Mouse (Mus musculus) embryonic facial prominence, embryonic 12.5 days (tissue): Measurements from ENCODE around the gene Cdk1. TPM values are rescaled to one million over a fixed set of nuclear protein-coding genes. Genes with fewer than 3 reads are reported as not detected.

Experiments
- ATAC-seq: fragments of 200-750 bp; cut with Nextera tagmentation; 2 replicates; pipeline ENCODE4 v1.8.0; 2017; ENCODE audit not compliant: insufficient number of reproducible peaks, insufficient read depth, low FRiP score, low TSS enrichment
- H3K27ac ChIP-seq: fragments of 300-500 bp; sonication (generic); 2 replicates; pipeline ENCODE4 v1.5.1; 2016; ENCODE audit warnings: mild to moderate bottlenecking
- H3K27me3 ChIP-seq: fragments of 300-500 bp; sonication (generic); 2 replicates; pipeline ENCODE4 v1.6.1; 2016; ENCODE audit warnings: mild to moderate bottlenecking, moderate library complexity
- H3K36me3 ChIP-seq: fragments of 300-500 bp; sonication (generic); 2 replicates; pipeline ENCODE4 v1.6.1; 2016; ENCODE audit warnings: mild to moderate bottlenecking
- H3K4me1 ChIP-seq: fragments of 300-500 bp; sonication (generic); 2 replicates; pipeline ENCODE4 v1.6.1; 2016
- H3K4me2 ChIP-seq: fragments of 300-500 bp; sonication (generic); replicated peaks from 2 replicates; pipeline ENCODE4 v1.6.1; 2016; ENCODE audit warnings: mild to moderate bottlenecking, moderate library complexity
- H3K4me3 ChIP-seq: fragments of 300-500 bp; sonication (generic); 2 replicates; pipeline ENCODE4 v1.5.1; 2016; ENCODE audit warnings: mild to moderate bottlenecking
- H3K9ac ChIP-seq: fragments of 300-500 bp; sonication (generic); 2 replicates; pipeline ENCODE4 v1.6.1; 2016; ENCODE audit warnings: mild to moderate bottlenecking, moderate library complexity
- H3K9me3 ChIP-seq: fragments of 300-500 bp; sonication (generic); 2 replicates; pipeline ENCODE4 v1.6.1; 2016; ENCODE audit warnings: mild to moderate bottlenecking, moderate library complexity
- WGBS: fragments of 180-500 bp; shearing (Covaris S2); methylation state at CpG from one replicate; pipeline ENCODE4 v1.1.7; 2016; 5-methylcytosine and 5-hydroxymethylcytosine counted together
- polyA plus RNA-seq: library from polyadenylated mRNA; unstranded; fragments of >200 nt; fragmentation: Nextera tagmentation; extraction: Ambion mirVana; gene quantifications from 2 replicates; pipeline ENCODE4 v1.2.1, GENCODE M21; 2016

Cdk1 gene
- polyA plus RNA-seq, 1 experiment from 2014 or later, result 387 TPM

- Histone ChIP-seq H3K4me2 (no peak overlapping the region), H3K9ac (no peak overlapping the region), H3K27ac (no peak overlapping the region), H3K27me3 (no peaks in the 10 kb centered on the region), H3K36me3 (no peaks in the 10 kb centered on the region), H3K4me3 (no peak overlapping the region), H3K9me3 (no peaks in the 10 kb centered on the region), H3K4me1 (peaks cover 8% of the 10 kb centered on the region; the same call in 1 of the 2 replicates)
- 36% methylated on average over 7 of the region's 7 CpGs for WGBS
- ATAC-seq, result no peak
Observed at GRCm38 (mm10) chr10:69305600-69305999, 47.1 kb downstream of the Cdk1 start.

- Histone ChIP-seq H3K27ac (no peak overlapping the region), H3K9ac (no peak overlapping the region), H3K4me2 (no peak overlapping the region), H3K36me3 (no peaks in the 10 kb centered on the region), H3K9me3 (no peaks in the 10 kb centered on the region), H3K27me3 (no peaks in the 10 kb centered on the region), H3K4me1 (peaks cover 8% of the 10 kb centered on the region; the same call in 1 of the 2 replicates), H3K4me3 (no peak overlapping the region)
- ATAC-seq, result no peak
- 82% methylated on average over 3 of the region's 3 CpGs for WGBS
Observed at GRCm38 (mm10) chr10:69304819-69305218, 47.9 kb downstream of the Cdk1 start.

GRCm38 (mm10) chr10:69302667-69303066 lies 50.1 kb downstream of the Cdk1 start:
- peaks cover 8% of the 10 kb centered on the region; the same call in 1 of the 2 replicates for H3K4me1 ChIP-seq
- ATAC-seq, result no peak
- WGBS, result 90% methylated on average over 3 of the region's 3 CpGs
- no peaks in the 10 kb centered on the region for H3K27me3 ChIP-seq
- H3K9ac ChIP-seq, result no peak overlapping the region
- no peak overlapping the region for H3K4me2 ChIP-seq
- H3K9me3 ChIP-seq, result no peaks in the 10 kb centered on the region
- H3K27ac ChIP-seq, result no peak overlapping the region
- H3K4me3 ChIP-seq, result no peak overlapping the region
- no peaks in the 10 kb centered on the region for H3K36me3 ChIP-seq

GRCm38 (mm10) chr10:69299985-69300384 lies 52.8 kb downstream of the Cdk1 start:
- Histone ChIP-seq H3K27me3 (no peaks in the 10 kb centered on the region), H3K9me3 (no peaks in the 10 kb centered on the region), H3K27ac (no peak overlapping the region), H3K4me2 (no peak overlapping the region), H3K4me1 (no peaks in the 10 kb centered on the region), H3K9ac (no peak overlapping the region), H3K36me3 (no peaks in the 10 kb centered on the region), H3K4me3 (no peak overlapping the region)
- 86% methylated on average over 7 of the region's 7 CpGs for WGBS
- ATAC-seq, result no peak

- H3K4me1 ChIP-seq, result no peaks in the 10 kb centered on the region
Observed at GRCm38 (mm10) chr10:69295919-69296318, 56.8 kb downstream of the Cdk1 start.

GRCm38 (mm10) chr10:69290736-69291135 lies 62.0 kb downstream of the Cdk1 start:
- H3K36me3 ChIP-seq, result peaks cover 37% of the 10 kb centered on the region
- no peaks in the 10 kb centered on the region for H3K4me1 ChIP-seq
- no peak overlapping the region for H3K4me2 ChIP-seq
- no peak for ATAC-seq
- 91% methylated on average over 8 of the region's 8 CpGs for WGBS
- no peaks in the 10 kb centered on the region for H3K9me3 ChIP-seq
- H3K27ac ChIP-seq, result no peak overlapping the region
- H3K4me3 ChIP-seq, result no peak overlapping the region
- H3K27me3 ChIP-seq, result no peaks in the 10 kb centered on the region
- no peak overlapping the region for H3K9ac ChIP-seq

More at GRCm38 (mm10) chr10:69295919-69296318, 56.8 kb downstream of the Cdk1 start:
- H3K9ac ChIP-seq, result no peak overlapping the region
- H3K36me3 ChIP-seq, result no peaks in the 10 kb centered on the region
- no peak overlapping the region for H3K4me3 ChIP-seq
- 75% methylated on average over 9 of the region's 9 CpGs for WGBS
- no peak for ATAC-seq
- no peaks in the 10 kb centered on the region for H3K9me3 ChIP-seq
- H3K27me3 ChIP-seq, result no peaks in the 10 kb centered on the region
- H3K4me2 ChIP-seq, result no peak overlapping the region
- H3K27ac ChIP-seq, result no peak overlapping the region

- 89% methylated on average over 6 of the region's 6 CpGs for WGBS
- Histone ChIP-seq H3K36me3 (peaks cover 50% of the 10 kb centered on the region), H3K4me3 (no peak overlapping the region), H3K4me2 (no peak overlapping the region), H3K9ac (no peak overlapping the region), H3K9me3 (no peaks in the 10 kb centered on the region), H3K27me3 (no peaks in the 10 kb centered on the region), H3K4me1 (no peaks in the 10 kb centered on the region), H3K27ac (no peak overlapping the region)
- no peak for ATAC-seq
Observed at GRCm38 (mm10) chr10:69288720-69289119, 64.0 kb downstream of the Cdk1 start.

- peaks cover 54% of the 10 kb centered on the region for H3K36me3 ChIP-seq
- H3K27me3 ChIP-seq, result no peaks in the 10 kb centered on the region
- no peaks in the 10 kb centered on the region for H3K9me3 ChIP-seq
- ATAC-seq, result no peak
- 74% methylated on average over 4 of the region's 4 CpGs for WGBS
- H3K27ac ChIP-seq, result no peak overlapping the region
- no peaks in the 10 kb centered on the region for H3K4me1 ChIP-seq
- H3K9ac ChIP-seq, result no peak overlapping the region
- no peak overlapping the region for H3K4me3 ChIP-seq
- no peak overlapping the region for H3K4me2 ChIP-seq
Observed at GRCm38 (mm10) chr10:69288086-69288485, 64.7 kb downstream of the Cdk1 start.

GRCm38 (mm10) chr10:69286939-69287338 lies 65.8 kb downstream of the Cdk1 start:
- Histone ChIP-seq H3K9ac (no peak overlapping the region), H3K4me2 (no peak overlapping the region), H3K4me3 (no peak overlapping the region), H3K9me3 (no peaks in the 10 kb centered on the region), H3K4me1 (no peaks in the 10 kb centered on the region), H3K27ac (no peak overlapping the region), H3K36me3 (peaks cover 61% of the 10 kb centered on the region), H3K27me3 (no peaks in the 10 kb centered on the region)
- ATAC-seq, result no peak
- 98% methylated on average over 3 of the region's 3 CpGs for WGBS

Other genes with a start within 250 kb of the Cdk1 start
- gene Rhobtb1, start 201.5 kb downstream of the Cdk1 start, polyA plus RNA-seq, result 33.0 and 34.5 TPM in 2 replicates
- gene A930033H14Rik, start 139.8 kb downstream of the Cdk1 start, polyA plus RNA-seq, result 3.0 and 3.3 TPM in 2 replicates
- gene Ank3, start 45.8 kb upstream of the Cdk1 start, polyA plus RNA-seq, result 38.7 and 40.0 TPM in 2 replicates